Mouse (Mus musculus) common myeloid progenitor, adult 5-6 weeks (primary cell): Measurements from ENCODE around the gene Rinl. TPM values are rescaled to one million over a fixed set of nuclear protein-coding genes. Genes with fewer than 3 reads are reported as not detected.

Source experiments
- ATAC-seq: replicated peaks from 2 replicates; pipeline ENCODE4 v1.8.0; 2016; ENCODE audit warnings: low read depth, mild to moderate bottlenecking, moderate TSS enrichment, inconsistent platforms; ENCODE audit not compliant: poor library complexity, severe bottlenecking
- total RNA-seq: library from RNA; stranded (forward); fragments of 200-1000, 187-1606 nt; gene quantifications from 2 replicates; pipeline ENCODE4 v1.2.3, GENCODE M21; 2017

Rinl gene
- 23.4 and 35.6 TPM in 2 replicates for total RNA-seq

DNA sequence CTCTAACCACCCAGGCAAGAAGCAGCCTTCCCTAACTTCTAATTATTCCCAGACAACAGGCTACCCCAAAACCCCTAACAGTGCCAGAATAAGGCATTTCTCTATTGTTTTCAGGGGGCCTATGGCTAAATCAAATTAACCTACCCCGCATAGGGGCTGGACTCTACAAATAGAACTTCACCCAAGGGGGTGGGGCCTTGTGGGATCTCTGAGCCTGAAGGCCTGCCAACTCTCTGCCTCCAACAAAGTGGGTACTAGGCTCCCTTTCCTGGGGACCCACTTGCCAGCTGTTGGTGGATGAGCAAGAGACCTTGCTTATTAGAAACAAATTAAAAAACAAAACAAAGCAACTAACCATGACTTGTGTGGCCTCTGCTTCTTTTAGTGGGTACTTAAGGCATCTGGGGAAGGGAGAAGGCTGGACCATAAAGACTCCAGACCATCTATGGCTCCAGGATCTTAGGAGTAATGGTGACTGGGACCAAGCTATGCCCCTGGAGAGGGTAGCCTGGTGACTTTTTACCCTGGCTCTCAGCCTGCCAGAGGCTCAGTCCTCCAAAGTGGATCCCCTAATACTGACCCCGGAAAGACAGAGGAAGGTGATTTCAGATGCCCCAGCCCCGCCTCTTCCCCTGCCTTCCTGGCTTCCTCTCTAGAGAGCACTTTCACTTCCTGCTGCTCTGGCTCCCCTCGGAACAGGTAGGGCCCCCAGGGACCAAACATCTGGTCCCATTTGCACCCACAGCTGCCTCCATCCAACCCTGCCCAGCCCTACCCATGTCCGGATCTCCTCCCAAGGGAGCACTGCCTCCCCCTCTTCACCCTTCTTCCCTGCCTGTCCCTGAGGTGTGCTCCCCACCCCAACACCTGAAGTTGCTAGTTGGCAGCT, at the start of gene Rinl:
Rinl (plus strand) TSS at position 663 of the 889 bp plus-strand sequence.
- peak; percentile 33 for ATAC-seq

DNA sequence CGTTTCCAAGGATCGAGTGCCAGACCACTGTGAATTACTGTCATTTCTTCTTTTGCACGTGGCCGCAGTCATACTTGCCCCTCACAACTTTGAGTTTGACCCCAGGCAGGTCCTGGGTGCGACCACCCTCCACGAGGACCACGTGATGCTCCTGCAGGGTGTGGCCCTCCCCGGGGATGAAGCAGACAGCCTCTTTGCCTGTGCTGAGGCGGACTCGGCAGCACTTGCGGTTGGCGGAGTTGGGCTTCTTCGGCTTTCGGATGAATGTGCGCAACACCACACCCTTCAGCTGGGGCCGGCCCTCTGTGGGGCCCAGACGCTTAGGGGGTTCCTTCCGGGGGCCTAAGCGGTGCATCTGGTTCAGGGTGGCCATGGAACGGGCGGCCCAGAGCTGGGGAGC, 48.9 kb upstream of the Rinl start:
- no peak for ATAC-seq

DNA sequence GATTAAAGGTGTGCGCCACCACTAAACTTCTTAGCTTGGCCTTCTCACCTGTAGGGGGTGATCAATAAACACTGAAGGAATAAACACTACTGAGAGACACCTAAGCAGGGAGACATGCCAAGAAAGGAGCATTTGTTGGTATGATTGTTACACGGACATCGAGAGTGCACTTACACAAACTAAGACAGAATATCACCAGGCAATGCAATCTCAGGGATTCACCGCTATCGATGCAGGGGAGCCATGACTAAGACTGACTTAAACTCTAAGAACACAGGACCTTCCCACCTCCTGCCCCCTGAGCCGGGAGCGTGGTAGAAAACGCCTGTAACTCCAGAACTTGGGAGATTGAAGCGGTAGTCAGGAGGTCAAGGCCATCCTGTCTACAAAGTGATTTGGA, 47.8 kb upstream of the Rinl start:
- no peak for ATAC-seq

DNA sequence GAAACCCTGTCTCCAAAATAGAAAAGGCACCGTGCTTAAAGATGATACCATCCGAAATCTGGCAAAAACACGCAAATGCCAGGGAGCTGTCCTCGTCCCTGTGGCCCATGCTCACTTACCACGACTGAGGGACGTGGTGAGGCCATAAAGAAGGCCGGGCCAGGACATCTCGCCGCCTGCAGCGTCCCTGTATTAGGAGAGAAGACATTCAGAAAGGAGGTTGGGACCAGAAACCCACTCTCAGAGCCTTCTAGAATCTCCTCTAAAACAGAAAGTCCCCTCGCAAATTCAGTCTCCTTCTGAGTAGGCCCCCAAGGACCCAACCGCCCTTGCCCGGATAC, 47.4 kb upstream of the Rinl start:
- no peak for ATAC-seq

DNA sequence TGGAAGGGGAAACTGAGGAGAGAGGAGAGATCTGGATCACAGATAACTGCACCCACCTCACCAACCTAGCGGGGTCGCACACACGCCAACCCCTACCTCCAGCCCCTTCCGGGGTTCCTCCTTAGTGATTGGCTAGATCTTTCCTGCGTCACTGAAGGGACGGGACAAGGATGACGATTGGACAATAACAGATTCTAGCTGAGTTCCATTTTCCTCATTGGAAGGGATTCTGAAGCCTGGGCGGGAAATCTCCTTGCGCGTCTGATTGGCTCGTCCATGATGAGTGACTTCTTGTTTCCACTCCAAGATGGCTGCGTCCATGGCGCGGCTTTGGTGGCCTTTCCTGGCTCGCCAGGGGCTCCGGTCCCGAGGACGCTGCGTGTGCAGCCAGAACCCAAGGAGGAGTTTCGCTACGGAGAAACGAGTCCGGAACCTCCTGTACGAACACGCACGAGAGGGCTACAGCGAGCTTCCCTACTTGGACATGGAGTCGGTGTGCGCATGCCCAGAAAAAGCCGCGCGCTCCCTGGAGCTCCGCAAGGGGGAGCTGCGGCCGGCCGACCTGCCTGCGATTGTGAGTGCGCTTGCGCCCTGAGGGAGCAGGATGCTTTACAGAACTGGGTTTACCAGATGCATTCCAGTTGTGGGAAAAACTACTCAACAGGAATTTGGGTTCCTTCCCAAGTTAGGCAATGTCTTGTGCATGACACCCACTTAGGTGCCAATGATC, 46.9 kb upstream of the Rinl start, which contains the start of the genes Mrps12 and Sars2:
Mrps12 (minus strand) TSS at position 112 of the 730 bp plus-strand sequence.
Sars2 (plus strand) TSS at position 284 of the 730 bp plus-strand sequence.
- ATAC-seq, result peak; percentile 95

DNA sequence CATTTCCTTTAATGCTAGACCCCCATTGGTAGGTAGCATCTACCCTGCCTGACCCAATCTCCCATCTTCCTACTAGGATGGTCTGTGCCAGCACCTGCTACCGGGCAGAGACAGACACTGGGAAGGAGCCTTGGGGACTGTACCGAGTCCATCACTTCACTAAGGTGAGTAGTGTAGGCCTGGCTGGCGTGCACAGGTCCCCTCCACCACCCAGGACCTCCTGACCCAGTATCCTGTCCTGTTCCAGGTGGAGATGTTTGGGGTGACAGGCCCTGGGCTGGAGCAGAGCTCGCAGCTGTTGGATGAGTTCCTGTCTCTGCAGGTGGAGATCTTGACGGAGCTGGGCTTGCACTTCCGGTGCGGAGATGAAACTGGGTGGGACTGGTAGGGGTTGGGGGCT, 38.8 kb upstream of the Rinl start:
- ATAC-seq, result no peak

DNA sequence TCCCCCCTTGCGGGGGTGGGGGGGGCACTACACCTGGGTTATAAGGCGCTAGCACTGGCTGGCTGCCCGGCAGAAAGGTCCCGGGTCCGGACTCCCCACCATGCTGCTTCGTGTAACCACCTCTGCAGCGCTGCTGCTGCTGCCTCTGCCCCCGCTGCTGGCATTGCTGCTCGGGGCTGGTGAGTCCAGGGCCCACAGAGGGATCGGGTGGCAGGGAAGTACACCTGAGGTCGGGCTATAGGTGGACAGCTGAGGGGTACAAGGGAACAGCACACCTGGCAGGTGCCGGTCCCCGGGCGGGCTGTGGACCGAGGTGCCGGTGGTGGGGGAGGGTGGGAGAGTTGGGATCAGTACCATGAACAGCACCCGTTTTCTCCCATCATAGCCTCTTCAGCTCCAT, 32.7 kb upstream of the Rinl start, which contains the start of gene Ccer2:
Ccer2 (plus strand) TSS at position 96 of the 400 bp plus-strand sequence.
- peak; percentile 24; the same call in 1 of the 2 replicates for ATAC-seq

DNA sequence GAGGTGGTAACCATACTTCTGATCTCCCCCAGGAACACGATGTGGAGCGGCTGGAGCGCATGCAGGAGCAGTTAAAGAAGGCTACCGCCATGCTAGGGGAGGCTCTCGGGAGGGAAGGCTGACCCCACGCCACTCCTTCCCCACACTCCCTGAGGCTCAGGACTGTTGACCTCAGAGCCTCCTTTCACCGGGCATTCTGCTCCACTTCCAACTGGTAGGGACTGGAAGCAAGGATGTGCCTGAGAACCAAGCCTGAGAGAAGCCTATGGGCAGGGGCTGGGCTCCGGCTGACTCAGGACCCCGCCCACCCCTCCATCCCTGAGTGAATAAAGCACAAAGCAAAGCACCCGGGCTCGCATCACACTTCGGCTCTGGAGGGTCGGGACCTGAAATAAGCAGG, 30.1 kb upstream of the Rinl start:
- no peak for ATAC-seq

DNA sequence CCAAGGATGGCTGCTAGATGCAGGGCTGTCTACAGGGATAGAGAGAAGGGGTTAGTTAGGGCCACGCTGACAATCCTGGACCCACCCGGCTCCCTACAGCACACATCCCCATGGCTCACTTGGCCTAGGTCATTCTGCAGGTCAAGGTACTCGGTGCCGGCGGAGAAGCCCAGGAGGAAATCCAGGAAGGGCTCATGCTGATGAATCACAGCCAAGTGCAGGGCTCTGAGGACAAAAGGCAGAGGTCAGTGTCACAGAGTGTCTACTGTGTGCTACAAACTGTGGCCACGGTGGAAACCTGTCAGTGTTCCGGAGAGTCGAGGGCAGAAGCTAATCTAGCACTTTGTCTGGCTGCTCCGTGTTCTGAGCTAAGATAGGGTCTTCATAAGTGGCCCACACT, 26.9 kb upstream of the Rinl start:
- ATAC-seq, result no peak

DNA sequence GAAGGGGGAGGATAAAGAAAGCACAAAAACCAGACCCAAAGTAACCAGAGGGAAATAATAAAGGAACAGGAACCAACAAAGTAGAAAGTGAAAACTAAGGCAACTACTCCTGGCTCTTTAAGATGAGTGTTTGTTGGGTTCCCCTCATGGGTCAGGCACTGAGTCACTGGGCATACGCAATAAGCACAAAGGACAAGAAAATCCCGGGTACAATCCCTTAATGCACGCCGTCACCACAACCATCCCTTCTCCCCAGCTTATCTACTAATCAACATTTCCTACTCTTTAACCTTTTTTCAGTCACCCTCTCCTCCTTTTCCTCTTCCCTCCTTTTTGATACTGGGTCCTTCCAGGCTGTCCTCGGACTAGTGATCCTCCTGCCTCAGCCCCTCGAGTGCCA, 23.6 kb upstream of the Rinl start:
- ATAC-seq, result no peak

DNA sequence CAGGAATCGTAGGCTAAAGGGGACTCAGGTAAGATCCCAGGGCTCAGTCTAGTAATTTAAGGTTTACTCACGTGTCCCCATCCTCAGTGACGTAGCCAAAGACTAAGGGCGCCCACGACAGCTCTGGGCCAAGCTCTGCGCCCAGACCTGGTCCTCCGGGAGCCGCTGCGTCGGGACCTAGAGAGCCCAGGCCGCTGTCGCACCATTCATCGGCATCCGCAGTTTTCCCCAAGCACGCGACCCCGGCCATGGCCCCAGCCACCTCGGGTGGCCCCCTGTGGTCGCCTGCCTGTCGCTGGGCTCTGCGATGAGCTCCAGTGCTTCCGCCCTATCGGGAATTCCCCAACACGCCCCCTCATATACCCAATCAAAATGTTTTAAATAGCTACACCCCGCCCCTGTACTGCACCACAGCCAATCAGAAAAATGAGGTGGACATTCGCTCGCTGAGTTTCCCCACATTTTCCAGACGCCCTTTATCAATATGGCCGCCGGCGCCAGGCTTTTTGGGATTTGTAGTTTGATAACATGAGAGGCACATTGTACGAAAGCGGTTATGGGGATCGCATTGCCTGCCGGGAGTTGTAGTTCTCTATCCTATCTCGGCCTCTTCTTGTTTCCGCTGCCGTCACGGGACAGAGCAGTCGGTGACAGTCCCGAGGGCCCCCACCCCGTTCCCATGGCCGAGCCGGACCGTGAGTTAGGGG, 22.4 kb upstream of the Rinl start, which contains the start of gene Sirt2:
Sirt2 (plus strand) TSS at position 563 of the 707 bp plus-strand sequence.
- peak; percentile 92 for ATAC-seq

DNA sequence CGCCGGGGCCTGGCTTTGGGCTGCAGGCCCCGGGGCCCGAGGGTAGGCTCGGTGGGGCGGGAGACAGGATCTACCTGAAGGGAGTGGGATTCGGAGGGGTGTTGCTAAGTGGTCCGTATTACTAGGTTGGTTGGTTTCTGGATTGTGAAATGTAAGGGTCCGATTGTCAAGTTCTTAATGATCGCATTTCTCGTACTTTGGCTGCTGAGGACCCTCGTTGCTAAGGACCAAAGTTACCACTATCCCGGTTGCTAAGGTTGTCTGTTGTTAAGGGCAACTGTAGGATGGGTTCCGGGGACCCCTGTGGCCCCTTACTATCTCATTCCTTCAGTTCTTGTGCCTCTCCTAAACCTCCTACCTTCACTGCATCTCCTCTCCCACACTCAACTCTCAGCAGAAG, 21.9 kb upstream of the Rinl start:
- ATAC-seq, result no peak

DNA sequence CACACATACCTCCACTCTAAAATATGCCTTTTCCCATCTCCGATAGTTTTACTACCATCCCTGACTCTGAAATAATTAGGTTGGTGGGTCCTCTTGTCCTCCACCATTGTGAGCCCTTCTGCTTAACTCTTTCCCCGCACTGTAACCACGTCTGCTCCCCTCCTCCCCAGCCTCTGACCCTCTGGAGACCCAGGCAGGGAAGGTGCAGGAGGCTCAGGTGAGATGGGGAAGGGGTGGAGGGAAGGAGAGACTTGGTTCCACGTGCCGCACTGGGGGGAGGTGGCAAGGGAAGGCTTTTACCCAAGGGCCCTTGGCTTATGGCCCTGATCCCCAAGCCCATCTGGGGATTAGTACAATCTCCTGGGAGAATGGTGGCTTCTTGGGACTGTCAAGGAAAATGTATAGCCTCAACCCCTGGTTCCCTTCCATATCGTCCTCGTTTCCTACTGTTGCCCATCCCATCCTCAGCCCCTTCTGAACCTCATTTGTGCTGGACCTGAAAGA, 21.3 kb upstream of the Rinl start, which contains the start of gene Nfkbib:
Nfkbib (minus strand) TSS at position 51 of the 504 bp plus-strand sequence.
- no peak for ATAC-seq

DNA sequence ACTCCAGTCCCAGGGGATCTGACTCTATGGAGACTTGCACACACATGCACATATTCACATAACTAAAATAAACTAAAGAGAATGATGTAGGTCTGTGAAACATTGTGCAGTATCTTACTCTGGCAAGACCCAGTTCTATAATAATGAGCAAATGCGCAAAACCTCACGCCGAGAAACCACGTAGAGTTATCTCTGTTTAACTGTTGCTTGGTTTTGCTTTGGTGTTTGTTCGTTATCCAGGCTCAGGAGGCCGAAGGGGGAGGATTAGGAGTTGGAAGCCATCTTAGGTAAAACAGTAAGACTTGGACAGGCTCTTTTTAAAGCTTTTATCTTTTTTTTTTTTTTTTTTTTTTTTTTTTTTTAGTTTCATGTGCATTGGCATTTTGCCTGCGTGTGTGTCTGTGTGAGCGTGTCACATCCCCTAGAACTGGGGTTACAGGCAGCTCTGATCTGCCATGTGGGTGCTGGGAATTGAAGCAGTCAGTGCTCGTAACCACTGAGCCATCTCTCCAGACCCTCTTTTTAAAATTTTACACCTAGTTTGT, 19.3 kb upstream of the Rinl start:
- ATAC-seq, result no peak

DNA sequence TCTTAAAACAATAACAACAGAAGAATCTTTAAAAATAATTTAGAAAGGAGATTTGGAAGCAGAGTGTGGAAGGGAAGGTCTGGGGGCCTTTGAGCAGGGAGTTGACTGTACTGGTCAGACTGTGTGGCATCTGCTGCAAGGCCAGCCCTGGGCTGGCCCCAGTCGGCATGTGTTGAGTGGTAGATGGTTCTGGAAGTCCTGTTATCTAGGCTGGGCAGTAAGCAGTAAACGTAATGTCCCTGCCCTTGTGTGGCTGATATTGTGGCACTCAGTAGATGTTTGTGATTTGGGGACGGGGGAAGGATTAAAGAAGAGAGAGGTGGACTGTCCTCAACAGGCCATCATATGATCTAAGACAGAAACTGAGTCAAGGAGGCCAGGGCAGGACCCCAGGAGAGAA, 18.5 kb upstream of the Rinl start:
- ATAC-seq, result no peak

DNA sequence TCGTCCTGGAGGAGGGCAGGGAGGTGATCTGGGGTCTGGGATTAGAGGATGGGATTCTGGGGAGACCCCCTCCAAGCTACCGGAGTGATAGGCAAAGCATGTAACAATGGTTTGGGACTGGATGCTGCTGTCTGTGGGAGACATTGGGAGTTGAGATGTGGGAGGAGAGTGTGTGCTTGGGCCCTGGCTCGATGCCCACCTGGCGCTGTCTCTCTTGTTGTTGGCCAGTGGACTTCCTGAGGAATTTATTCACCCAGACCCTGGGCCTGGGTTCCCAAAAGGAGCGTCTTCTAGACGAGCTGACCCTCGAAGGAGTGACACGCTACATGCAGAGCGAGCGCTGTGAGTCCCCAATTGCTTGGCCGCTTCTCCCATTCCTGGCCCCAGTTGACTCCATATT, 16.9 kb upstream of the Rinl start:
- no peak for ATAC-seq

DNA sequence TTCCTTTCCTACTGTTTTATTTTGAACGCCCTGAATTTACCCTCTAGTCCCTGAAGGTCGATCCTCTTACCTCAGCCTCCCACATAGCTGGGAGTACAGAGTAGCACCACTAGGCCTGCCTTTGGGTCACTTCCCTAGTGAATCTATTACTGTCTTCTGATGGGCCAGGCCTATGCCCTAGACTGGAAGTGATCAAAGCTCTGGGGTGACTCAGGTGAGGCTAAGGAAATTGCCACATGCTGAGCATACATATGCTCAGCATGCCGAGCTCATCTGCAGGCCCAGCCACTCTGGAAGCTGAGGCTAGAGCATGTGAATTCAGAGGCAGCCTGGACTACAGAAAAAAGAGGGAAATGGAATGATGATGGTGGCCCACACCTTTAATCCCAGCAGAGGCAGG, 15.6 kb upstream of the Rinl start:
- no peak for ATAC-seq

DNA sequence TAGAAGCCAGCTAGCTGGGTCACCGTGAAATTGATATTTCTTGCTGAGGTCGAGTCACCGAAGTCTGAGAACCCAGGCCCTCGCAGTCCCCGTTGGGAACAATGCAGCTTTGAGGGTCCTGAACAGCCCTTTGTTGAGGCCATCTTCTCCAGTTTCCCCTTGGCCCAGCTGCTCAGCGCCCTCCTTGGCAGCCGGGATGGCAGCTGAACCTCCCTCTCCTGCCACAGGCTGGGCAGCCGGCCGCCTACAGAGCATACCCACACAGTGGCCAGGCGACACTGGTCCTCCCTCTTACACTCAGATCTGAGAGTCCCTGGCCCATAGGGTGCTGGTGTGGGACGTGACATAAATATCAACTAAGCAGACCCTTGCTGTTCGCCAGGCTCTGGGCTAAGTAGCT, 14.6 kb upstream of the Rinl start:
- no peak for ATAC-seq

DNA sequence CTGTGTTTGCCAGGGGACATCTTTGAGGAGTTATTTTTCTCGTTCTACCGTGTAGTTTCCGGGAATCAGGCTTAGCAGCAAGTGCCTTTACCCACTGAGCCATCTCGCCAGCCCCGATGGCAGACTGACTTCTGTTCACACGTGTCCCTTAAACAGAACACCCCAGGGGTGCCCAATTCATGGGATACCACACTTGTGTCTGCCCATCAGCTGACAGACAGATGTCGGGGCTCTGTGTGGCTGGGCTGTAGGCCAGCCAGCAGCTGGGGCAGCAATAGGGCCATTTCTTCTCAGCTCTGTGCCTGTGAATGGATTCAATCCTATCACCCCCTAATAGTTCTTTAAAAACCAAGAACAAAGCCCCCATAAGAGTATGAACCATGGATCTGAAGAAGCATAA, 13.6 kb upstream of the Rinl start:
- ATAC-seq, result no peak

DNA sequence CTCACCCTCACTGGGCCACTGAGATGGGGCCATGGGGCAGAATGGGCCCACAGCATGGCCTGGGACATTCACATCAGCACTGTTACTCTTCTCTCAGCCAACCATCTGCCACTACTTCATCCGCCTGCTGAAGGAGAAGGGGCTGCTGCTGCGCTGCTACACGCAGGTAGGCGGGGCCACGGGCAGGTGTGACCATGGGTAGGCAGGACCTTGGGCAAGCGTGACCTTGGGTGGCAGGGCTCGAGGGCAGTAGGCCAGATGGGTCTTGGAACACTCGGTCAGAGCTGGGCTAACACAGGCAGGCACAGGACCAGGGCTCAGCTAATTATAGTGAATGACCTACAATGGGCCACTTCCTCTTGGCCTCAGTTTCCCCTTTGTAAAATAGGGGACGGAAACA, 9.9 kb upstream of the Rinl start:
- no peak for ATAC-seq
